Mouse (Mus musculus) lung, adult 2 months (tissue): ENCODE data around the gene Gja8.

Experiments used
- CTCF ChIP-seq: fragments of 200-500 bp; IDR thresholded peaks from 2 replicates; pipeline ENCODE4 v1.5.1; 2011; ENCODE audit warnings: mild to moderate bottlenecking, low read length, control low read depth; ENCODE audit not compliant: insufficient read depth
- POLR2A ChIP-seq: fragments of 200-500 bp; IDR thresholded peaks from 2 replicates; pipeline ENCODE4 v1.6.1; 2011; ENCODE audit warnings: low read depth, mild to moderate bottlenecking, control low read depth, low read length, borderline replicate concordance; ENCODE audit errors: extremely low read depth

DNA sequence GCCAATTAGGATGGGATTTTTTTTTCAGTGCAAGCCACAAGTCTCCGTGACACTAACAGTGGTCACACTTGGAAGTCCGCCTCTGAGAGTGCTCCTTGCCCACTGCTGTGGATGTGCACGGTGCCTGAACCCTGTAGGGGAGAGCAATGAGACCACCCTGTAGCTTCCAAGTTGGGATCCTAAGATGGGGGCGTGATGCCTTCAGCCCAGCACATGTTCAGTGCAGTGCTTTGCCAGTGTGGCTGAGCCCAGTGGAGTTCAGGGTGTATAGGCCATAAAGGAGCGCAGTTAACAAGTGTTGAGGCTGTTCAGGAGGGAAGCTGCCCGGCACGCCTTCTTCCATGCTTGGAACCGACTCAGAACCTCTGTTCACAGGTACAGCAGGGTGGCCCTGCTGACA is 57.3 kb downstream of the Gja8 start:
- no peak for TF ChIP-seq CTCF
- no peak for TF ChIP-seq POLR2A
